Mouse (Mus musculus) neutrophil, adult 5-6 weeks (primary cell): ENCODE data around the gene Pigs. TPM values are rescaled to one million over a fixed set of nuclear protein-coding genes. Genes with fewer than 3 reads are reported as not detected.

Experiments
- ATAC-seq: fragments of 151-379, 151-347 bp; 2 replicates; pipeline ENCODE4 v1.8.0; 2017; ENCODE audit warnings: mild to moderate bottlenecking, moderate TSS enrichment; ENCODE audit not compliant: insufficient number of reproducible peaks, poor library complexity, low FRiP score, severe bottlenecking; ENCODE audit errors: extremely low read depth
- total RNA-seq: library from RNA; stranded (forward); fragments of 200-1000 nt; gene quantifications from 2 replicates; pipeline ENCODE4 v1.2.3, GENCODE M21; 2017

Pigs gene
- 17.2 and 21.1 TPM in 2 replicates for total RNA-seq

GRCm38 (mm10) chr11:78327634-78328511, at the start of gene Pigs:
Gene Pigs, plus strand, starts transcription at chr11:78328415.
- peak; percentile 98 for ATAC-seq

- no peak for ATAC-seq
Measured at GRCm38 (mm10) chr11:78278853-78279252, 49.4 kb upstream of the Pigs start.

- ATAC-seq: no peak
Measured at GRCm38 (mm10) chr11:78279586-78279985, 48.6 kb upstream of the Pigs start.

GRCm38 (mm10) chr11:78289146-78289763, 39.0 kb upstream of the Pigs start:
- ATAC-seq: no peak

- no peak for ATAC-seq
Measured at GRCm38 (mm10) chr11:78290654-78291053, 37.6 kb upstream of the Pigs start, which contains the start of gene BC030499. Gene BC030499, plus strand, starts transcription at chr11:78290841.

GRCm38 (mm10) chr11:78294585-78294984, 33.6 kb upstream of the Pigs start:
- ATAC-seq: no peak

GRCm38 (mm10) chr11:78300917-78301316, 27.3 kb upstream of the Pigs start:
- ATAC-seq: no peak

- peak; percentile 99 for ATAC-seq
Measured at GRCm38 (mm10) chr11:78301357-78302084, 26.7 kb upstream of the Pigs start, which contains the start of gene Spag5. Gene Spag5, plus strand, starts transcription at chr11:78301529.

GRCm38 (mm10) chr11:78305272-78305671, 22.9 kb upstream of the Pigs start:
- ATAC-seq: no peak

GRCm38 (mm10) chr11:78310861-78311511, 17.2 kb upstream of the Pigs start:
- no peak for ATAC-seq

GRCm38 (mm10) chr11:78313662-78314061, 14.6 kb upstream of the Pigs start:
- ATAC-seq: no peak

GRCm38 (mm10) chr11:78318411-78318810, 9.8 kb upstream of the Pigs start:
- ATAC-seq: no peak

- ATAC-seq: no peak
Measured at GRCm38 (mm10) chr11:78322076-78322831, 6.0 kb upstream of the Pigs start.

- peak; percentile 90 for ATAC-seq
Measured at GRCm38 (mm10) chr11:78322860-78323259, 5.4 kb upstream of the Pigs start, which contains the start of gene Aldoc. Gene Aldoc, plus strand, starts transcription at chr11:78322968.

- ATAC-seq: no peak
Measured at GRCm38 (mm10) chr11:78324000-78324785, 4.0 kb upstream of the Pigs start.

GRCm38 (mm10) chr11:78324965-78325364, 3.2 kb upstream of the Pigs start:
- no peak for ATAC-seq

GRCm38 (mm10) chr11:78327215-78327614, 1.0 kb upstream of the Pigs start:
- ATAC-seq: no peak
